Mouse (Mus musculus) ovary, postnatal 10 days (tissue): ENCODE measurements at regions not wholly inside any gene's neighbourhood (a gene's known extent, or its start where the extent isn't known, plus 50 kb on each side); places are given as distances from the start of the nearest gene placed in this dataset.

Experiments used
- DNase-seq: peaks from one replicate; pipeline ENCODE4 v3.0.0; 2022; ENCODE audit warnings: low spot score

- no peak for DNase-seq
Observed at GRCm38 (mm10) chr9:50395543-50395942, 50.8 kb upstream of the Rpl10-ps3 start.

- no peak for DNase-seq
Observed at GRCm38 (mm10) chr9:50396051-50396450, 51.3 kb upstream of the Rpl10-ps3 start.

- DNase-seq: no peak
Observed at GRCm38 (mm10) chr9:50408396-50408795, 63.6 kb upstream of the Rpl10-ps3 start.

- DNase-seq: no peak
Observed at GRCm38 (mm10) chr9:50408845-50409244, 64.1 kb upstream of the Rpl10-ps3 start.

GRCm38 (mm10) chr9:50412986-50413385 lies 68.2 kb upstream of the Rpl10-ps3 start:
- DNase-seq: no peak

GRCm38 (mm10) chr9:50413514-50414335 lies 69.0 kb upstream of the Rpl10-ps3 start:
- no peak for DNase-seq

GRCm38 (mm10) chr9:50414796-50415340 lies 70.1 kb upstream of the Rpl10-ps3 start:
- DNase-seq: no peak

- DNase-seq: no peak
Observed at GRCm38 (mm10) chr9:50416677-50417076, 71.9 kb upstream of the Rpl10-ps3 start.

GRCm38 (mm10) chr9:50421061-50421460 lies 73.3 kb upstream of the Plet1 start:
- no peak for DNase-seq

- no peak for DNase-seq
Observed at GRCm38 (mm10) chr9:50421572-50422285, 72.6 kb upstream of the Plet1 start.

GRCm38 (mm10) chr9:50425866-50426495 lies 68.3 kb upstream of the Plet1 start:
- DNase-seq: no peak

GRCm38 (mm10) chr9:50430147-50430546 lies 64.2 kb upstream of the Plet1 start:
- no peak for DNase-seq

- DNase-seq: no peak
Observed at GRCm38 (mm10) chr9:50433525-50433924, 60.8 kb upstream of the Plet1 start.

GRCm38 (mm10) chr9:50433978-50434377 lies 60.3 kb upstream of the Plet1 start:
- DNase-seq: no peak

- DNase-seq: peak; percentile 52
Observed at GRCm38 (mm10) chr9:50437830-50438722, 56.2 kb upstream of the Plet1 start.

- no peak for DNase-seq
Observed at GRCm38 (mm10) chr9:50438738-50439137, 55.6 kb upstream of the Plet1 start.

GRCm38 (mm10) chr9:50440222-50440621 lies 54.1 kb upstream of the Plet1 start:
- DNase-seq: no peak

- no peak for DNase-seq
Observed at GRCm38 (mm10) chr9:50440689-50441088, 53.6 kb upstream of the Plet1 start.

- no peak for DNase-seq
Observed at GRCm38 (mm10) chr9:50443708-50444463, 50.4 kb upstream of the Plet1 start.
